ENCODE assay signal across 11 mouse cellular contexts in genomic region chr7:117699343-117699985, GRCm38 (mm10).
DNase-seq lines count a peak whose midpoint lies in the region; ATAC-seq and TF ChIP-seq lines count a peak whose summit lies in the region.
"Had no signal": no experiment of that assay in that cellular context is flagged by ENCODE, and none has a peak within 500 bp of the region (broad histone marks: within the 10 kb centered on the region; RNA-seq: fewer than 3 reads in every experiment).

No protein-coding gene starts in this region.

- no peaks in the 10 kb centered on the region for H3K9me3 ChIP-seq in forebrain, embryonic 12.5 days
- H3K9me3 ChIP-seq in midbrain, embryonic 13.5 days: no peaks in the 10 kb centered on the region
- H3K9me3 ChIP-seq: heart, embryonic 15.5 days; liver, embryonic 15.5 days had no signal

- peaks cover 20% of the 10 kb centered on the region for H3K4me1 ChIP-seq in forebrain, embryonic 12.5 days
- H3K4me1 ChIP-seq in midbrain, embryonic 13.5 days (replicated peaks): peaks cover 15% of the 10 kb centered on the region
- H3K4me1 ChIP-seq: heart, embryonic 15.5 days; liver, embryonic 15.5 days had no signal

- no peaks in the 10 kb centered on the region for H3K27me3 ChIP-seq in forebrain, embryonic 12.5 days
- H3K27me3 ChIP-seq in midbrain, embryonic 13.5 days: no peaks in the 10 kb centered on the region
- H3K27me3 ChIP-seq: heart, embryonic 15.5 days; liver, embryonic 15.5 days had no signal

- no peak for TF ChIP-seq POLR2A in brain, embryonic 14.5 days (IDR thresholded peaks at IDR 0.05; ENCODE audit: borderline replicate concordance, extremely low read depth, insufficient read depth, insufficient read length, poor library complexity, severe bottlenecking)

- H3K36me3 ChIP-seq in forebrain, embryonic 12.5 days (replicated peaks): no peaks in the 10 kb centered on the region
- H3K36me3 ChIP-seq in midbrain, embryonic 13.5 days: no peaks in the 10 kb centered on the region
- H3K36me3 ChIP-seq: heart, embryonic 15.5 days; liver, embryonic 15.5 days had no signal

- H3K4me3 ChIP-seq in forebrain, embryonic 12.5 days (replicated peaks): no peak overlapping the region
- no peak overlapping the region for H3K4me3 ChIP-seq in midbrain, embryonic 13.5 days (replicated peaks)
- H3K4me3 ChIP-seq: heart, embryonic 15.5 days; liver, embryonic 15.5 days had no signal

- WGBS in forebrain, embryonic 12.5 days: 49% methylated on average over 4 of the region's 4 CpGs
- WGBS in midbrain, embryonic 13.5 days: 65% methylated on average over 4 of the region's 4 CpGs

- no peak overlapping the region for H3K9ac ChIP-seq in forebrain, embryonic 12.5 days
- no peak overlapping the region for H3K9ac ChIP-seq in midbrain, embryonic 13.5 days (replicated peaks)
- H3K9ac ChIP-seq: heart, embryonic 15.5 days; liver, embryonic 15.5 days had no signal

- H3K27ac ChIP-seq in forebrain, embryonic 12.5 days: peak overlapping the region; percentile 68
- no peak overlapping the region; the same call in 1 of the 2 replicates for H3K27ac ChIP-seq in midbrain, embryonic 13.5 days
- H3K27ac ChIP-seq: heart, embryonic 15.5 days; liver, embryonic 15.5 days had no signal

- peak; percentile 95 for DNase-seq in brain, embryonic 14.5 days (ENCODE audit: low read depth)
- DNase-seq in layer of hippocampus, adult 8-10 months (ENCODE audit: low spot score in 2 of 2): peak; percentile 62 to 68
- no peak for DNase-seq in urinary bladder, adult 18-20 months (ENCODE audit: low spot score in 2 of 2)
- no peak for DNase-seq in adrenal gland, adult (ENCODE audit: inconsistent age in 2 of 2, low spot score in 1 of 2)
- DNase-seq in kidney, postnatal 14 days: no peak
- DNase-seq: cerebellum, adult 11-12 months had no signal

- ATAC-seq in forebrain, embryonic 12.5 days (ENCODE audit: low FRiP score): peak; percentile 89
- peak; percentile 74 for ATAC-seq in midbrain, embryonic 13.5 days
- ATAC-seq in monocyte, adult 5-6 weeks (replicated peaks; ENCODE audit: insufficient number of reproducible peaks, low FRiP score, low TSS enrichment, poor library complexity, severe bottlenecking): no peak

- H3K4me2 ChIP-seq in forebrain, embryonic 12.5 days: peak overlapping the region; percentile 23; the same call in 1 of the 2 replicates
- no peak overlapping the region for H3K4me2 ChIP-seq in midbrain, embryonic 13.5 days (replicated peaks)
- H3K4me2 ChIP-seq: heart, embryonic 15.5 days; liver, embryonic 15.5 days had no signal

- no peak for TF ChIP-seq CTCF in brain, embryonic 14.5 days (IDR thresholded peaks at IDR 0.05; ENCODE audit: borderline replicate concordance, extremely low read depth, insufficient read depth, insufficient read length)

Comparison
In these comparisons a context has a peak if more than half of its experiments do, and no peak if none do; other contexts are left out.
1. DNase-seq: peak in brain, embryonic 14.5 days (single experiment) and layer of hippocampus, adult 8-10 months (2 of 2); none in urinary bladder, adult 18-20 months (0 of 2), adrenal gland, adult (0 of 2) and kidney, postnatal 14 days (single experiment).